In the genomic region with DNA sequence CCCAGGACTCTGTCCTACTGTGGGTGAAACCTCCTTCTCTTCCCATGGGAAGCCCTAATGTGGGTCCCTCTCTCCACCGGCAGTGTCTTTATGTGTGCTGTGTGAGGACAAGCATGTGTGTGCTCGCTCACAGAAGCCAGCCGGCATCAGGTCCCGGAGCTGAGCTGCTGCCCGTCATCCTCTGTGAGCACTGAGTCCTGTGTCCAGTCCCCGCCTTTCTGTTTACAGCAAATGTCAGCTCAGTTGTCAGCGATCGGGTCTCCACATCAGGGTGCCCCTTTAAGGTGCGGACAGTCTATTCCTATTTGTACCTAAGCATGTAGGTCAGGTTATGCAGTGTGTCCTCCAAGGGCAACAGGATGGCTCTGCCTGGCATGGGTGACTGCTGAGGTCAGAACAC, we compare ENCODE assay signal across 14 mouse cellular contexts. TPM values are rescaled to one million over a fixed set of nuclear protein-coding genes. Genes with fewer than 3 reads are reported as not detected.
DNase-seq lines count a peak whose midpoint lies in the region; ATAC-seq and TF ChIP-seq lines count a peak whose summit lies in the region.
"Had no signal": no experiment of that assay in that cellular context is flagged by ENCODE, and none has a peak within 500 bp of the region (broad histone marks: within the 10 kb centered on the region; RNA-seq: fewer than 3 reads in every experiment).

No protein-coding gene starts in this region.

- H3K79me2 ChIP-seq in heart, adult 2 months (replicated peaks; ENCODE audit: control insufficient read depth, insufficient read depth, low read length), result no peaks in the 10 kb centered on the region; the same call in none of the 2 replicates

- ATAC-seq in kidney, embryonic 16.5 days (ENCODE audit: low FRiP score, low TSS enrichment), result no peak
- ATAC-seq: forebrain, embryonic 16.5 days had no signal

- H3K4me1 ChIP-seq in heart, adult 2 months (ENCODE audit: control insufficient read depth, insufficient read depth, low read length), result peaks cover 51% of the 10 kb centered on the region
- peaks cover 79% of the 10 kb centered on the region for H3K4me1 ChIP-seq in kidney, embryonic 16.5 days (ENCODE audit: insufficient read depth, low read length)
- peaks cover 56% of the 10 kb centered on the region for H3K4me1 ChIP-seq in brown adipose tissue, adult 24 weeks (ENCODE audit: control insufficient read depth, insufficient read depth, insufficient read length, low read length)
- peaks cover 69% of the 10 kb centered on the region for H3K4me1 ChIP-seq in limb, embryonic 10.5 days

- 80% methylated on average over 9 of the region's 9 CpGs for WGBS in heart, adult 2 months
- 91% methylated on average over 9 of the region's 9 CpGs for WGBS in kidney, embryonic 16.5 days
- 90% methylated on average over 9 of the region's 9 CpGs for WGBS in limb, embryonic 10.5 days

- H3K27me3 ChIP-seq in heart, adult 2 months (ENCODE audit: control insufficient read depth, insufficient read depth, low read length), result no peaks in the 10 kb centered on the region
- H3K27me3 ChIP-seq in kidney, embryonic 16.5 days (ENCODE audit: insufficient read depth, low read length), result no peaks in the 10 kb centered on the region
- H3K27me3 ChIP-seq in limb, embryonic 10.5 days (ENCODE audit: low read depth, poor library complexity, severe bottlenecking), result no peaks in the 10 kb centered on the region

- no peak for DNase-seq in heart, adult 2 months
- no peak for DNase-seq in heart, adult 8-10 months (ENCODE audit: low spot score)
- no peak for DNase-seq in kidney, adult 11 months
- DNase-seq in limb, embryonic 10.5 days (ENCODE audit: low spot score), result no peak
- DNase-seq in ovary, postnatal 10 days (ENCODE audit: low spot score), result no peak
- no peak for DNase-seq in adrenal gland, postnatal 36 days
- DNase-seq: adrenal gland, postnatal 10 days; B cell, adult 2 months; cerebellum, adult 11-12 months; embryo, embryonic 11 days; thymus, postnatal 14 days had no signal

- H3K9ac ChIP-seq in heart, adult 2 months (ENCODE audit: low read depth, low read length), result no peak overlapping the region
- H3K9ac ChIP-seq in kidney, embryonic 16.5 days (replicated peaks; ENCODE audit: low read length), result no peak overlapping the region

- H3K9me3 ChIP-seq in kidney, embryonic 16.5 days (ENCODE audit: low read length), result no peaks in the 10 kb centered on the region
- no peaks in the 10 kb centered on the region for H3K9me3 ChIP-seq in limb, embryonic 10.5 days (replicated peaks)

- H3K4me2 ChIP-seq in kidney, embryonic 16.5 days (replicated peaks; ENCODE audit: low read depth, low read length), result no peak overlapping the region

- H3K27ac ChIP-seq in heart, adult 2 months, result peak overlapping the region; percentile 84
- H3K27ac ChIP-seq in kidney, embryonic 16.5 days (ENCODE audit: low read length), result peak overlapping the region; percentile 7; the same call in 1 of the 2 replicates
- peak overlapping the region; percentile 93 for H3K27ac ChIP-seq in brown adipose tissue, adult 24 weeks (replicated peaks; ENCODE audit: low read depth, low read length)
- 0 out of 2 replicates have a peak overlapping the region, but pooled peaks have one; percentile 90 for H3K27ac ChIP-seq in limb, embryonic 10.5 days

- peak overlapping the region; percentile 4; the same call in 1 of the 2 replicates for H3K4me3 ChIP-seq in heart, adult 2 months
- H3K4me3 ChIP-seq in kidney, embryonic 16.5 days (ENCODE audit: low read length), result no peak overlapping the region
- H3K4me3 ChIP-seq in brown adipose tissue, adult 24 weeks (ENCODE audit: insufficient read depth, low read depth, low read length), result 0 out of 2 replicates have a peak overlapping the region, but pooled peaks have one; percentile 5
- H3K4me3 ChIP-seq in limb, embryonic 10.5 days, result no peak overlapping the region

- TF ChIP-seq EP300 in heart, adult 2 months (IDR thresholded peaks at IDR 0.05; ENCODE audit: insufficient read depth, low read depth, low read length), result no peak

- H3K36me3 ChIP-seq in heart, adult 2 months (ENCODE audit: control insufficient read depth, insufficient read depth, low read length), result peaks cover 9% of the 10 kb centered on the region
- H3K36me3 ChIP-seq in kidney, embryonic 16.5 days (ENCODE audit: insufficient read depth, low read length), result peaks cover 29% of the 10 kb centered on the region
- peaks cover 82% of the 10 kb centered on the region for H3K36me3 ChIP-seq in limb, embryonic 10.5 days

- TF ChIP-seq CTCF in heart, adult 2 months (IDR thresholded peaks at IDR 0.05), result no peak

- intact Hi-C loops in heart, adult 2 months (cut with DNase I), result loop anchor here (10.0 kb wide), 1 partner anchor 199 kb away; no protein-coding TSS in a partner anchor

- TF ChIP-seq POLR2A in heart, adult 2 months (IDR thresholded peaks at IDR 0.05; ENCODE audit: insufficient read depth, low read depth, low read length), result no peak

RNA-seq across cellular contexts. Expression of a gene that starts 6.7 kb away (rescaled TPM):
- total RNA-seq in heart, adult 2 months (2021), result 10 to 100 TPM; 48.9 to 51.8 TPM
- polyA plus RNA-seq in heart, adult 2 months (2012; rRNA removed), result 48.0 and 63.5 TPM in 2 replicates
- 10 to 100 TPM; 39.6 to 55.1 (median 44.7) TPM for total RNA-seq in heart, adult 8-10 months (2022)
- polyA plus RNA-seq in kidney, embryonic 16.5 days (2015; fragmentation: Nextera tagmentation; extraction: Ambion mirVana), result 116 and 124 TPM in 2 replicates
- polyA plus RNA-seq in brown adipose tissue, adult 24 weeks (2012; ENCODE audit: insufficient read depth, insufficient read length, missing spikeins), result 21.5 and 25.5 TPM in 2 replicates
- 99.9 and 103 TPM in 2 replicates for polyA plus RNA-seq in limb, embryonic 10.5 days (2016; fragmentation: Nextera tagmentation; extraction: Ambion mirVana)
- total RNA-seq in adrenal gland, postnatal 36 days (2021), result 10 to 100 TPM; 62.7 to 71.9 TPM

RNA-seq across cellular contexts. Expression of a gene that starts 6.8 kb away (rescaled TPM):
- total RNA-seq in heart, adult 2 months (2021), result 100 to 1,000 TPM in 1 of 2 experiments, 10 to 100 TPM in 1; 86.3 to 101 TPM
- 84.2 and 103 TPM in 2 replicates for polyA plus RNA-seq in heart, adult 2 months (2012; rRNA removed)
- total RNA-seq in heart, adult 8-10 months (2022), result 100 to 1,000 TPM in 3 of 4 experiments, 10 to 100 TPM in 1; 98.7 to 113 (median 104) TPM
- polyA plus RNA-seq in kidney, embryonic 16.5 days (2015; fragmentation: Nextera tagmentation; extraction: Ambion mirVana), result 51.5 and 54.0 TPM in 2 replicates
- polyA plus RNA-seq in brown adipose tissue, adult 24 weeks (2012; ENCODE audit: insufficient read depth, insufficient read length, missing spikeins), result 47.6 and 51.4 TPM in 2 replicates
- polyA plus RNA-seq in limb, embryonic 10.5 days (2016; fragmentation: Nextera tagmentation; extraction: Ambion mirVana), result 54.5 and 59.5 TPM in 2 replicates
- total RNA-seq in adrenal gland, postnatal 36 days (2021), result 10 to 100 TPM; 60.3 to 79.0 TPM

Comparison
In these comparisons a context has a peak if more than half of its experiments do, and no peak if none do; other contexts are left out.
1. H3K27ac ChIP-seq: peak in every context shown above with its lines; median percentile 93 in brown adipose tissue, adult 24 weeks; 90 in limb, embryonic 10.5 days; 84 in heart, adult 2 months; 7 in kidney, embryonic 16.5 days.
2. H3K4me3 ChIP-seq: peak in heart, adult 2 months (single experiment) and brown adipose tissue, adult 24 weeks (single experiment); none in kidney, embryonic 16.5 days (single experiment) and limb, embryonic 10.5 days (single experiment).